Mouse (Mus musculus) neural tube, embryonic 10.5 days (tissue): ENCODE data around the gene Tax1bp1.
A peak's percentile ranks its signal among the peaks of the same experiment; 100 is the strongest.

ENCODE experiments used
- DNase-seq: peaks from one replicate; pipeline ENCODE4 v3.0.0-alpha.2; 2017; ENCODE audit warnings: low spot score; ENCODE audit errors: extremely low spot score

The Tax1bp1 gene

GRCm38 (mm10) chr6:52705280-52705679 lies 8.2 kb upstream of the Tax1bp1 start:
- no peak for DNase-seq

GRCm38 (mm10) chr6:52707815-52708214 lies 5.7 kb upstream of the Tax1bp1 start:
- no peak for DNase-seq

- no peak for DNase-seq
Measured at GRCm38 (mm10) chr6:52712563-52712962, 966 bp upstream of the Tax1bp1 start.

GRCm38 (mm10) chr6:52713897-52714509 lies 474 bp downstream of the Tax1bp1 start:
- DNase-seq, result peak; percentile 82

- no peak for DNase-seq
Measured at GRCm38 (mm10) chr6:52717493-52718192, 4.1 kb downstream of the Tax1bp1 start.

- peak; percentile 49 for DNase-seq
Measured at GRCm38 (mm10) chr6:52724805-52725439, 11.4 kb downstream of the Tax1bp1 start.

- DNase-seq, result no peak
Measured at GRCm38 (mm10) chr6:52730338-52730737, 16.8 kb downstream of the Tax1bp1 start.

GRCm38 (mm10) chr6:52734630-52735029 lies 21.1 kb downstream of the Tax1bp1 start:
- DNase-seq, result no peak

- DNase-seq, result no peak
Measured at GRCm38 (mm10) chr6:52752832-52753231, 39.3 kb downstream of the Tax1bp1 start.

- DNase-seq, result no peak
Measured at GRCm38 (mm10) chr6:52765206-52765605, 51.7 kb downstream of the Tax1bp1 start.

GRCm38 (mm10) chr6:52770789-52771188 lies 57.3 kb downstream of the Tax1bp1 start:
- no peak for DNase-seq

- DNase-seq, result no peak
Measured at GRCm38 (mm10) chr6:52773132-52773531, 59.6 kb downstream of the Tax1bp1 start.

GRCm38 (mm10) chr6:52775350-52775749 lies 61.8 kb downstream of the Tax1bp1 start:
- DNase-seq, result no peak

- no peak for DNase-seq
Measured at GRCm38 (mm10) chr6:52775956-52776355, 62.4 kb downstream of the Tax1bp1 start.

- DNase-seq, result no peak
Measured at GRCm38 (mm10) chr6:52777034-52777433, 63.5 kb downstream of the Tax1bp1 start.

- no peak for DNase-seq
Measured at GRCm38 (mm10) chr6:52778523-52778922, 65.0 kb downstream of the Tax1bp1 start.

- DNase-seq, result no peak
Measured at GRCm38 (mm10) chr6:52779546-52779945, 66.0 kb downstream of the Tax1bp1 start.

- no peak for DNase-seq
Measured at GRCm38 (mm10) chr6:52790316-52790715, 76.8 kb downstream of the Tax1bp1 start.

- DNase-seq, result no peak
Measured at GRCm38 (mm10) chr6:52790781-52791180, 77.3 kb downstream of the Tax1bp1 start.

- DNase-seq, result no peak
Measured at GRCm38 (mm10) chr6:52792455-52792854, 78.9 kb downstream of the Tax1bp1 start.

GRCm38 (mm10) chr6:52795029-52795841 lies 81.7 kb downstream of the Tax1bp1 start:
- no peak for DNase-seq
